Mouse (Mus musculus) regulatory T cell (primary cell): ENCODE data around the gene Ago3.

ENCODE experiments used
- in situ Hi-C: fragments of 300-600 bp; cut with MboI, MseI; formaldehyde crosslinking; loops from one replicate; pipeline ENCODE4 v1.15.1; 2025; ENCODE audit warnings: high pct_unique_total_duplicates

The Ago3 gene

DNA sequence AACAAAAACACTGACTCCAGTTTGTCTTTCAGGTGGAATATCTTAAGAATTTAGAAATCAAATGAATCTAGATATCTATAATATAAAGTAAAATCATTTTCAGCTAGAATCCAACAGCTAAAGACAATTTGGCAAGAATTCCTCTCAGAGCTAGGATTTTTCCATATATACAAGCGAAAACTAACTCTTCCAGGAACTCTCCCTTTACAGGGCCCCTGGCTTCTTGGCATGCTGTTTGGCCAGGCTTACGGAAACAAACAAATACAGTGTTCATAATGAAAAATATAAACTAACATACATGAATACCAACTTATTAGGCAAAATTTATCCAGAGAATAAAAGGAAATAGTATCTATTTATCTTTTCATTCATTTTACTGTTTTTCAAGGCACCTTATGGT is 5.5 kb downstream of the Ago3 start:
- in situ Hi-C loops: no loop called here

DNA sequence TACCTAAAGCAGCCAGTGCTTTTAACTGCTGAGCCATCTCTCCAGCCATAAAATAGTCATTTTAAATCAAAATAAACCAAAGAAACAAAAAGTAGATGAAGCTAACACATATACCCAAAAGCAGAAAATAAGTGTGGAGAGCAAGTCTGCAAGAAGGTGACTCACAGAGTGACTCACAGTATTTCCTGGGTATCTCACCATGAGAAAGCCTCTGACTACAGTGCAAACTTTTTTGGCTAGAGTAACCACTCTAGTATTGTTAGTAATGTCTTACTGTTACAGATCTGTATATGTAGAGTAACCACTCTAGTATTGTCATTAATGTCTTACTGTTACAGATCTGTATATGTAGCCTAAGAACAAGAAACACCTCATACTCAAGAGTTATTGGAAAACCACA is 13.6 kb downstream of the Ago3 start:
- in situ Hi-C loops: no loop called here

DNA sequence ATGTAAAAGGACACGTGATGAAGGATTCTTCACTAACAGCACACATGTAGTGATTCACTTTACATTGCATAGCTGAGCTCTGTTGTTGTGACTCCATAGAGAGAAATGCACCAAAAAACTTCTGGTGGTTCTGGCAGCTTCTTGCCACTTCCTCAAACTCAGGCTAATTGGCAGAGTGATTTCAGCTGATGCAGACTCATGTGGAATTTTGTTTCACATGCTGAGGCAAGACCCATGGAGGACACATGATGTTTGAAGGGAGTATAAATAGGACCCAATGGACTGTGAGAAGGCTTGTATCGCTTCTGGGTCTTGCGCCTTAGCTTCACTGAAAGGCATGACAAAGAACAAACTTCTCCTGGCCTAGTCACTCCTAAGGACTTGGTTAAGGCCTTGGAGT is 16.8 kb downstream of the Ago3 start:
- in situ Hi-C loops: no loop called here

DNA sequence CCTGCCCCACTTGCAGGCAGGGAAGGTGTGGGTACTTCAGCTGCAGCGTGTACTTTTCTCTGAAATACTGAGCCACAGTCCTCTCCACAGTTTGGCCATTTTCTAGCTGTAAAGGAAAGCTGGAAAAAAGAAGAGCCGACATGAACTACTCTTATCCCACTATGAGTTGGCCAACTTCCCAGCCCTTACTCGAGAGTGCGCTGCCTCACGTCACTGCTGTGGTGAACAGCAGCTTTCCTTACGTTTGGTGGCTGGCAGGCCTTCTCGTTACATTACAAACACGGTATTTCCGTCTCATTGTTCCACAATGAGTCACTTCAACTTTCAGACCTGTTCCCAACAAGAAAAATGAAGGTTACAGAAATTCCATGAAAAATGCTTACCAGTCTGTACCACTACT is 57.9 kb downstream of the Ago3 start:
- in situ Hi-C loops: no loop called here

DNA sequence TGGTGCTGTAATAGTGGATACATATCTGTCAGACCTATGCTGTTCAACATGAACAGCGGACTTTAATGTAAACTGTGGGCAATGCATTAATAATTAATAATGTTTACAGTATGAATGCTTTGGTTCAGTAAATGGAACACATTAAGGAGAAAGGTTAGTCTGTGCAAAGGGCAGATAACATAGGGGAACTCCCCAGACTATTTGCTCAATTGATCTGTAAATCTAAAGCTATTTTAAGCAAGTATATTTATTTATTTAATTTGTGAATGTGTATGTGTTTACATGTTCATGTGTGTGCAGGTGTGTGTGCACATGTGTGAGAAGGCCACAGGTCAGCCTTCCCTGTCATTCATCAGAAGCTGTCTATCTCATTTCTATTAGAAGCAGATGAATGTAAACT is 69.3 kb downstream of the Ago3 start:
- in situ Hi-C loops: no loop called here

DNA sequence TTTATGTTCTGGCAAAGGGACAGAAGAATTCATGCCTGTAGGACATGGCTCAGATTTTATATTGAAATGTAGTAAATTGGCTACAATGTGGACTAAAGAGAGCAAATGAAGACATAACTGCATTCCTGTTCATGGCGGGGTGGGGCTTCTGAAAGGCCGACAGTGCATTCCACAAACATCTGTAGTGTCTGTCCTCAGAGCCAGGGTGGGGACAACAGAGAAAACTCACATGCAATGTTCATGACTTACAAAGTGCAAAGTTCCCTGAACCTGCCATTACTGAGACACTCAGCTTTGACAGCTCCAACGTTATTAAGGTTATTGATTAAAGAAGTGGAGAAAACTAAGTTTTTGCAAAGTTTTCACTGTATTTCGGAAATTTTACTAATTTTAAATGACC is 85.9 kb downstream of the Ago3 start:
- in situ Hi-C loops: no loop called here

DNA sequence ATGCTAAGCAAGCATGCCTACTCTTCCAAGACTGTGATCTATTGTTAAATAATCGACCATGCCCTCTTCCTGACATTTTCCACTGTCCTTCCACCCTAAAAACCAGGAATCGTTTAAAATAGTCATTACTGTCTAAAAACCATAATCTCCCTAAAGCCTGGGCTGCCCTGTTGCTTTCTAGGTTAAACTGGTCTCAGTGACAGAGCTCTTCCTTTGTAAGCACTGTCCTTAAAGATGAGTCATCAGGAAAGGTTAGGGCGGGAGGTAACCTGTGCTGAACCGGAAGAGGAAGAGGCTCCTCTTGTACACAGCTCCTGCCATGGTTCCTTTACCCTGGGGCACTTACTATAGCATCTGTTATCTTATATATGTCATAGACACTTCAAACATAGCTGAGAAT is 89.9 kb downstream of the Ago3 start:
- in situ Hi-C loops: no loop called here

DNA sequence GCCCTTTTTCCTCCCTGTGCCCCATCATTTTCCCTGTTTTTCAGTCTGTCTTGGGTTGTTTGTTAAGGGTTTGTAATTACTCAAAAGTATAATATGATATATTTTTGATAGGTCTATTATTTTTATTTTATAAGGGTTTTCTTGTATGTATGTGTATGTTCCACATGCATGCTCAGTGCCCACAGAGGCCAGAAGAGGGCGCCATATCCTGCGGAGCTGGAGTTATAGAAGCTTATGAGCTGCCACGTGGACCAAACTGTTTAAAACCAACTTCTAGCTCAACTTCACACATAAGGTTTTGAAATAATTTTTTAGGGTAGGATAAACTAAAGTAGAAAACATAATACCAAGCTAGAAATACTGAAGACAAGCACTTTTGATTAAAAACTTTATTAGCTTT is 97.0 kb downstream of the Ago3 start:
- in situ Hi-C loops: no loop called here

DNA sequence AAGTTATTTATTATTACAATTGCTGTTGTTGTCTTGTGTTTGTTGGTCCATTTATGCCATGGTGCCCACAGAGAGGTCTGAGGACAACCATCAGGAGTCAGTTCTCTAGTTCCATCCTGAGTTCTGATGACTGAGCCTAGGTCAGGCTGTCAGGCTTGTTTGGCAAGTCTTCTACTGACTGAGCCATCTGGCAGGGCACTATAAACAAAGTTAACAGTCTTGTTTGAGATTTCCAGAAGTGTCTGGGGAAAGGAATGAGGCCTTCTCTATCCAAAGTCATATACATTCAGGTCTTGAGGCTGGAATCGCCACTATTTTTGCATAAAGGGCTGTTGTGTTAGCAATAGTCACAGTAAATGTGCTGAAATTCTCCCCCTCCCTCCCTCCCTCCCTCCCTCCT is 97.6 kb downstream of the Ago3 start:
- in situ Hi-C loops: no loop called here

DNA sequence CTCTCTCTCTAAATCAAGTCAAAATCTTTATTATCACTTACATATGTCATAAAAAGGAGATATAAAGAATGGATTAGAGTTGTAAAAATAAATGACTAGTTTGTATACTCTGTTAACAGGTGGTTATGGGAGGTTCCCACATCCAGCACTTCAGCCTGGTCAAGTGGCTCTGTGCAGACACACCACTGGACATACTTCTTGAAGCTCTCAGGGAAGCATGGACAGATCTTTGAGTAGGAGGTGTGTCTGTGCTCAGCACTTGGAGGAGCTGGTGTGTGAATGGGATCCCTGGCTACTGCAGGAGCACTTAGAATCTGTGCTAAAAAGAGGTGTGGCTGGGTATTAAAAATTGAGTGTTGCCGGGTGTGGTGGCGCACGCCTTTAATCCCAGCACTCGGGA is 99.1 kb downstream of the Ago3 start:
- in situ Hi-C loops: no loop called here

DNA sequence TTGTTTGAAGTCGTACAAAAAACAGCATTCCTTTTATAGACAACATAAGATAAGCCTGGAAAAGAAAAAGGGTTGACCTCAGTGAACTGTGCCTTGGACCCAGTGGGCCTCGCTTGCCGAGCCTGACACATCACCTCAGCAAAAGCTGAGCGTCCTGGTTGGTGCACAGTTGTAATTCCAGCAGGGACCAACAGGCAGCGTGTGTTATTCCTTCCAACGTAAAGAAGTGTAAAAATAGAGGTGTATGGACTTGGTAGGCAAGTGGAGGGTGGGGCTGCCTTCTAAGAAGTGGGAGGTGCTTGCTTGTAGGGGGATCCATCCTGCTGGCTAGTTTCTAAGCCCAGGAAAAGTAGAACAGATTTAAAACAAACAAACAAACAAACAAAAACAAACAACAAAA is 103.3 kb downstream of the Ago3 start:
- in situ Hi-C loops: no loop called here

DNA sequence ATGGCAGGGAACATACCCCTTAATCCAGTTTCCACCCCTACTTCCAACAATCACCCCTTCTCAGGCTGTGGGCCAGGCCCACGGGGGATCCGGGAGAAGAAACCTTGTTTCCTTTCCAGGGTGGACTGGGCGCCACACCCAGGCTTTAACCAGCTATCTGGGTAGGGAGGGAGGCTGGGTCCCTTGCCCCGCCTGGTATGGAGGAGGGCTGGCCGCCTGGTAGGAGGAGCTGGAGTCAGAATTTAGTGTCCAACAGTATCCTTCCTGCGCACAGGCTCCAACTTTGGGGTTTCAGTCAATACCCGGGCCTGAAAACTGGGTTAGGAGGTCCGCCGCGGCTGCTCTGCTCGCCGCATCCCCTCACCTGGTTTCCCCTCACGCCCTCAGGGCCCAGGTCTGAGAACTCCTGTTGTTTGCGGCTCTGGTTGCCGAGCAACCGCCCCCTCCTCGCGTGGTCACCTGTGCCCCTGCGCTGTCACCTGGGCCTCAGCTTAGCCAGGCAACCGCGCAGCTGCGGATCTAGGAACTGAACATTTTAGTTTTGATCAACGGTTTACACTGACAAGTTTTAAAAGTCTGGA is 104.0 kb downstream of the Ago3 start, which contains the start of gene Tekt2:
TSS of gene Tekt2 (minus strand) at position 408 of the 581 bp plus-strand sequence.
- in situ Hi-C loops: no loop called here

DNA sequence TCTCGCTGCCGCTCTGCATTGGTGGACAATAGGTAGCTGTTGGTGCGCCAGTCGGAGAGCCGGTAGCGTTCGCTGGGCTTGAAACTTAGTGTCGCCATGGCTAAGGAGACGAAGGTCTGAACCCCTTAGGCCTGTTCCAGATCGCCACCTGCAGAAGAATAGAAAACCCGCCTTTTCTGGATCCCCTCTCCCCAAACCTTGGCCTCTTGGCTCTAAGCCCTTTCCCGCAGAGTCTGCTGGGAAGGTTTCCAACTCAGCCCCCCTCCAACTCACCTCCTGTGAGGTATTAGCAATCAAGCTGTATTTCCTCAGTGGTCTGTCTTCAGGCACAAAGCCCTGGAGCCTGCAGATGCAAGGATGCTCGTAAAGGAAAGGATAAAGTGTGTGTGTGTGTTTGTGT is 104.5 kb downstream of the Ago3 start:
- in situ Hi-C loops: no loop called here

DNA sequence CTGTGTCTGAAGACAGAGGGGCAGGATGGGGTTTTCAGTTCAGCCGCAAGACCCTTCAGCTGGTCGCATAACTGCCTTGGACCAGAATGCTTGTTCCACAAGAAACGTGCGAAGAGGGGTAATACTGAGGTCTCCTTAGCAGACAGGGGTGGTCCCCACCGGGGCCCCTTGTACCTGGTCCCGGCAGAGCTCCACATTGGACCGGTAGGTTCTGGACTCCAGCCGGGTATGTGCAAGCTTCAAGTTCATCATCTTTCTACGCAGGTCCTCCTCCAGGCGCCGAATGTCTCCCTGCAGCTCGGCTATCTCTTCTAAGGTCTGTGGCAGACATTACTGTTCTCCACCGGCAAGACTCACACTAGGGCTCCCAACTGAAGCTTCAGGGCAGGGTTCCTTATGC is 106.7 kb downstream of the Ago3 start:
- in situ Hi-C loops: no loop called here

DNA sequence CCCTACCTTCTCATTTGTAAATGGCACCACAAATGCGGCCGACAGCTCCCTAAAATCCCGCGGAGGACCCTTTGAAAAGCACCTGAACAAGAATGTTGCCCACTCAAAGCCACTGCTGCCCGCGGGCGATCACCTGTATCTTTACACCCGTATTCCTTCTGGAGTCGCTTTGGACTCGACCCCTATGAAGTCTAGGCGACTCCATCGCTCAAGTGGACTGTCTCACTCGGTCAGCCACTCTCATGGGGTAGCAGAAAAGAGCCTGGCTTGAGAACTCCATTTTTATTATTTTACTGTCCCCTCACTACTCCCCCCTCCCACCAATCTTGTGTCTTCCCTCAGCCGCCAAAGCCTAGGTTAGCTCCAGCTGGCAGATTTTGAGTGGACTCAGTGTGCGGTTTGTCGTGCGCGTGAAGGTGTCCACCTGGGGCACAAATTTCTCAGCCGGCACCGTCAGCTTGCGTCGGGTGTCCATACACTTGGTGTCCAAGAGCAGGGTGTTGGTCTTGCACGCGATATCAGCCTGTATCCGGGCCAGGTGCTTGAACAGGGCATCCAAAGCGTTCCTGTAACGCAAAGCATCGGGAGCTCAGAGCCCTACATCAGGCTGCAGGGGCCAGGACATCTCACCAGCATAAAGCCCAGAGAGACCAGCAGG is 107.4 kb downstream of the Ago3 start:
- in situ Hi-C loops: no loop called here

DNA sequence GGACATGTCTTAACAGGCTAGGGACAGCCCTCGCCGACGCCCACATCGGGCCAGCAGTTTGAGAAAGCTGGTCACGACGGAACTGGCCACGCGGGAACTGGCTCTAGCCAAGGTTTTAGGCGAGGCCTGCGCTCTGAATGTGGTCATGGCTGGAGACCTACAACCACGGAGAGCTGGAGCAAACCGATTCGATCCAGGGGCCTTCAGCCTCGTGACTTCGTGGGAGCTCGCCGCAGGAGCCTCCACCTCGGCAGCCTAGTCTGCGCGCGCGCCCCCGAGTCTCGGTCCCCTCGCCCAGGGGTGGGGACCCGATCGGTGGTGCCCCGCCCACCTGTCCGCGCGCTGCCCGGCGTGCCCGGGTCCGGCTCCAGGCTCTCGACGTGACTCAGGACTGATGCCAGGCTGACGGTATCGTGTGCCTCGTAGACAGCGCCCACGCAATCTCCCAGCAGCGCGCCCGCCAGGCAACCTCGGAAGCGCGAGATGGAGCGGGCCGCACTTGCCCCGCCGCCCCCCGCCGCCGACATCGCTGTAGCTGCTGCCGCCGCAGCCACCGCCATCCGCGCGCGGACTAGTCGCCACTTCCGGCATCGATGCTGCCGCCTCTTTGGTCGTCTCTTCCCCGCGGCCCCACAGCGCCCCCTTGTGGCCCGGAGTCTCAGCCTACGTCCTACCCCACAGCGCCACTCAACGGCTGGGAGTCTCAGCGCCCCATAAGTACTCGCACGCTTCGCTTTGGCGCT is 108.1 kb downstream of the Ago3 start, which contains the start of gene Adprhl2:
TSS of gene Adprhl2 (minus strand) at position 593 of the 743 bp plus-strand sequence.
- in situ Hi-C loops: no loop called here

DNA sequence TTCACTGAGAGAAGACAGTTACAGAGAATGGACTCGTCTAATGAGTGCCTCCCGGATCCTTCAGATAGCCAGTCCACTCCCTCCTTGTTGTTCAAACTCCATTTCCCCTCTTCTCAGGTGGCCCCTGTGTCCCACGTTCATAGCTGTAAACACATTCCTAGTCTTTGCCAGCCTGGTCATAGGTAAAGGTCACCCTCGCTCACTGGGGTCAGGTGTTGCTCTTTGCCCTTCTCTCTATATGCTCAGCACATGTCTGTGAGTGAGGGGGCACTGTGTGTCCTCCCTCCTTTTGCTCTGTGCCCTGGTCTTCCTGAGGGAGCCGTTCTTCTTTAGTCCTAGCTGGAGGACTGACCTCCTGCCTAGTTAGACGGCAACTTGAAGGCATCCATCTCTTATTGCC is 109.5 kb downstream of the Ago3 start:
- in situ Hi-C loops: no loop called here

DNA sequence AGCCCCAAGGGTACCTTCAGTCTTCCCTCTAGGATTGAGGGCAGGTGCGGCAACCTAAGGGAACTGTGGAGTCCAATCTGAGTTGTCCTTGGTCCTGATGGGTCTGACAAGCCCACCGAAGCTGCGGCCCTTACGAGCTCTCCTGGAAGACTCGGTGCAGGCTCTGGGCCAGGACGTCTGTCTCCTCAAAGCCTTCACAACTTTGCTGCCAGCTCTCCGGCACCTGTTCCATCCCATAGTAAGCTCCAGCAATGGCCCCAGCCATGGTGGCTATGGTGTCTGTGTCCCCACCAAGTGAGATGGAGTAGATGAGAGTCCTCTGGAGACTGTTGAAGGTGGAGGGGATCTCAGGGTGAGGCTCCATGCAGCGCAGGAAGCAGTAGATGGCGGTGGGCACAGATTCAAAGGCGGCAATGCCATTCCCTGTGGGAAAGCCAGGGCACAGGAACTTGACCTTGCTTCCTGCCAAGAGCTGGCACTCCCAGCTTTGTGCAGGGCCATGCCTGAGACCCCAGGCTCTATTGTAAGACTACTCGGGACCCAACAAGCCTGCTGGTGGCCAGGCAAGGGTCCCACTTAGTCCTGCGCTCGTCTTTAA is 112.8 kb downstream of the Ago3 start:
- in situ Hi-C loops: no loop called here

DNA sequence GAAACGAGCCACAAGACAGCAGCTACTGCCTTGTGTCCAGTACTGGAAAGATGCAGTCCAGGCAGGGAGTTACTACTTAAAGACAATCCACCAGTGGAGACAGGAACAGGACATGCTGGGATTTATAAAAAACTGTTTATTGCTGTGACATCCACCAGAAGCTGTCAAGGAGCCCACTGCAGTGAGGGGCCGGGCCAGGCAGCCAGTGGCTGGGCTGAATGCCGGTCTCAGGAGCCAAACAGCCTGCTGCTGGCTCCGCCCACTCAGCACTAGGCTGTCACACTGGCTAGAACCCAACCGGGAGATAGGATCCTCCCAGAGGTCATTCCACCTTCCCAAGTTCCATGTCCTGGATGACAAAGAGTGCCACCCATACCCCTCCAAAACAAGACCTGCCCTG is 113.4 kb downstream of the Ago3 start:
- in situ Hi-C loops: no loop called here

DNA sequence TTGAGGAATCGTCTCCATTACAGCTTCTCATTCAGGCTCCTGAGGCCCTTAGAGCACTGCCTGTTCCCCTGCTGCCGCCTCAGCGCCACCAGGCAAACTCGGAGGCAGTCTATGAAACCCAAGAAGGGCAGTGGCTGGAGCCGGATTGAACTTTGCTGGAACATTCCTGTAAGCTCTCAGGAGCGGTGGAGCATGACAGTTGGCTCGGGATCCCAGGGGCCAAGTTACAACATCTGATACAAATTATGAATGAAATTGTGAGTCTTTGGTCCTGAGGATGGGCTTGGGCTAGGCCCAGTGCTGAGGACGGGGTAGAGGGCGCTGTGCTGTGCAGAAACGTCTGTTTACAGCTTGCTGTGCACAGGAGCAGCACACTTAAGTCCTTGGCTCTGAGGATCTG is 115.0 kb downstream of the Ago3 start:
- in situ Hi-C loops: no loop called here

DNA sequence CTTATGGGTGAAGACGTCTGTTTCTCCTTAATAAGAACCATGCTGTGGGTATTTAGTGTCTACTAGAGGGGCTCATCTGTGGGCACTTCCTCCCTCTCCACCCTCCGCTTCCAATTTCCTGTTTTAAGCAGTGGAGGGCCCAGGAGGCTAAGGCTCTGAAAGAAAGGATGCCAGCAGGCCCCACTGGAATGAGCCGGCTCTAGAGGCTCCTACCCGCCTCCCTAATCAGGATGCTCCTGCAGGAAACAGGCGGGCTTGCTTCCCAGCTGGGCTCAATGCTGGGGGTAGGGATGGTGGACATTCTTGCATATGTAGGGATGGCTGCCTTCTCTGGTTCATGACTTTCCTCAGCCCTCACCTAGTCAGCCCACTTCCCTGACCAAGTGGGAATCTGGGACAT is 116.2 kb downstream of the Ago3 start:
- in situ Hi-C loops: no loop called here

DNA sequence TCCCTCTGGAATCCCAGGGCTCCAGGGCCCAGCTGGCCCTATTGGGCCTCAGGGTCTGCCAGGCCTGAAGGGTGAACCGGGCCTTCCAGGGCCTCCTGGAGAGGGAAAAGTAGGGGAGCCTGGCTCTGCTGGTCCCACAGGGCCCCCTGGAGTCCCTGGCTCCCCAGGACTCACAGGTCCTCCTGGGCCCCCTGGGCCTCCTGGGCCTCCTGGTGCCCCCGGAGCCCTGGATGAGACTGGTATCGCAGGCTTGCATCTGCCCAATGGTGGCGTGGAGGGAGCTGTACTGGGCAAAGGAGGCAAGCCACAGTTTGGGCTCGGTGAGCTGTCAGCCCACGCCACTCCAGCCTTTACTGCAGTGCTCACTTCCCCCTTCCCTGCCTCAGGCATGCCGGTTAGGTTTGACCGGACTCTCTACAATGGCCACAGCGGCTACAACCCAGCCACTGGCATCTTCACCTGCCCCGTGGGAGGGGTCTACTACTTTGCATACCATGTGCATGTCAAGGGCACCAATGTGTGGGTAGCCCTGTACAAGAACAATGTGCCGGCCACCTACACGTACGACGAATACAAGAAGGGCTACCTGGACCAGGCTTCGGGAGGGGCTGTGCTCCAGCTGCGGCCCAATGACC is 117.7 kb downstream of the Ago3 start:
- in situ Hi-C loops: no loop called here
